Mouse (Mus musculus) liver, postnatal 0 days (tissue): ENCODE results near the gene Ehd4.

Experiments
- CTCF ChIP-seq: sonication (generic); IDR thresholded peaks from 2 replicates; pipeline ENCODE4 v1.5.1; 2016; ENCODE audit warnings: antibody characterized with exemption, low read depth
- EP300 ChIP-seq: IDR thresholded peaks from 2 replicates; pipeline ENCODE4 v1.6.1; 2016; ENCODE audit warnings: antibody characterized with exemption, low read depth, mild to moderate bottlenecking

DNA sequence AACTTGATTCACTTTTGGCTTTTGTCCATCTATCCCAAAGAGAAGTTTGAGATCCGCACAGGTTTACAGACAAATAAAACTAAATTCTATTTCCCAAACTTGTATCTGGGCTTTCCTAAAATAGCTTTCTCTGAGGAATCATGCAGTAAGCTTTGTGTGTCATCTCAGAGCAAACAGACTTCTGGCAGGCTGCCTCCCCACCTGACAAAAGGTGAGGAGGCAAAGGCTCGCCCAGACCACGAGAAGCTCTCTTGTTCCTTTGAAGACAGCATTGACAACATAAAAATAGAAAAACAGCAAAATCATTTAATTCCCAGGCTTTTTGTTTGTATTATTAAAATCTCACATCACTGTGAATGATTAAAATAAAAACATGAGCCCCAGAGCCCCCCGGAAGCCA, 55.1 kb downstream of the Ehd4 start:
- TF ChIP-seq CTCF = no peak
- no peak for TF ChIP-seq EP300
